Comparison of ENCODE assay signal across 35 mouse cellular contexts in genomic region chr4:67194425-67194824, GRCm38 (mm10).
"Had no signal": no experiment of that assay in that cellular context is flagged by ENCODE, and none has a peak within 500 bp of the region (broad histone marks: within the 10 kb centered on the region; RNA-seq: fewer than 3 reads in every experiment).

No protein-coding gene starts in this region.

- ATAC-seq: hindbrain, embryonic 16.5 days; hindbrain, postnatal 0 days; inflammation-experienced regulatory T-cells, adult 6 months; intestine, embryonic 15.5 days; intestine, embryonic 16.5 days; intestine, postnatal 0 days had no signal

- H3K9ac ChIP-seq: heart, embryonic 12.5 days; heart, embryonic 13.5 days; heart, embryonic 15.5 days; hindbrain, embryonic 12.5 days; hindbrain, embryonic 13.5 days; hindbrain, embryonic 14.5 days; hindbrain, embryonic 15.5 days; intestine, embryonic 15.5 days; kidney, embryonic 15.5 days had no signal

- H3K36me3 ChIP-seq: heart, embryonic 12.5 days; heart, embryonic 13.5 days; heart, embryonic 15.5 days; hindbrain, embryonic 10.5 days; hindbrain, embryonic 12.5 days; hindbrain, embryonic 13.5 days; hindbrain, embryonic 15.5 days; intestine, embryonic 15.5 days; kidney, embryonic 15.5 days had no signal

- H3K4me2 ChIP-seq: heart, embryonic 11.5 days; heart, embryonic 12.5 days; heart, embryonic 13.5 days; heart, embryonic 15.5 days; hindbrain, embryonic 12.5 days; hindbrain, embryonic 13.5 days; hindbrain, embryonic 14.5 days; hindbrain, embryonic 15.5 days; intestine, embryonic 15.5 days; kidney, embryonic 15.5 days had no signal

- H3K27ac ChIP-seq: heart, embryonic 13.5 days; heart, embryonic 15.5 days; hindbrain, embryonic 10.5 days; hindbrain, embryonic 12.5 days; hindbrain, embryonic 13.5 days; hindbrain, embryonic 14.5 days; hindbrain, embryonic 15.5 days; hindbrain, postnatal 0 days; intestine, embryonic 15.5 days; kidney, embryonic 15.5 days; kidney, postnatal 0 days; layer of hippocampus, adult 2 months; left cerebral cortex, adult 2 months had no signal

- H3K27me3 ChIP-seq: heart, embryonic 12.5 days; heart, embryonic 13.5 days; heart, embryonic 15.5 days; hindbrain, embryonic 12.5 days; hindbrain, embryonic 13.5 days; hindbrain, embryonic 15.5 days; intestine, embryonic 15.5 days; kidney, embryonic 15.5 days had no signal

- H3K4me3 ChIP-seq: heart, embryonic 12.5 days; heart, embryonic 13.5 days; heart, embryonic 15.5 days; hindbrain, embryonic 10.5 days; hindbrain, embryonic 12.5 days; hindbrain, embryonic 13.5 days; hindbrain, embryonic 15.5 days; intestine, embryonic 15.5 days; kidney, embryonic 15.5 days; layer of hippocampus, adult 2 months; left cerebral cortex, adult 2 months had no signal

- DNase-seq: heart, postnatal 10 days; heart, postnatal 14 days; heart, postnatal 36 days; heart, postnatal 4 days; kidney, adult 11 months; kidney, adult 18-20 months; kidney, adult 2 months; kidney, adult 8-10 months; kidney, adult 9 months; kidney, postnatal 10 days; kidney, postnatal 14 days; kidney, postnatal 25 days; kidney, postnatal 36 days; kidney, postnatal 4 days; layer of hippocampus, adult 9-11 months; layer of hippocampus, postnatal 36 days had no signal

- H3K4me1 ChIP-seq: heart, embryonic 12.5 days; heart, embryonic 13.5 days; heart, embryonic 15.5 days; hindbrain, embryonic 10.5 days; hindbrain, embryonic 12.5 days; hindbrain, embryonic 13.5 days; hindbrain, embryonic 15.5 days; intestine, embryonic 15.5 days; kidney, embryonic 15.5 days had no signal

- H3K9me3 ChIP-seq: heart, embryonic 12.5 days; heart, embryonic 13.5 days; heart, embryonic 15.5 days; hindbrain, embryonic 10.5 days; hindbrain, embryonic 12.5 days; hindbrain, embryonic 13.5 days; hindbrain, embryonic 15.5 days; intestine, embryonic 15.5 days; kidney, embryonic 15.5 days had no signal
